Mouse (Mus musculus): ENCODE results near the gene Ccdc149.

Gene Ccdc149

DNA sequence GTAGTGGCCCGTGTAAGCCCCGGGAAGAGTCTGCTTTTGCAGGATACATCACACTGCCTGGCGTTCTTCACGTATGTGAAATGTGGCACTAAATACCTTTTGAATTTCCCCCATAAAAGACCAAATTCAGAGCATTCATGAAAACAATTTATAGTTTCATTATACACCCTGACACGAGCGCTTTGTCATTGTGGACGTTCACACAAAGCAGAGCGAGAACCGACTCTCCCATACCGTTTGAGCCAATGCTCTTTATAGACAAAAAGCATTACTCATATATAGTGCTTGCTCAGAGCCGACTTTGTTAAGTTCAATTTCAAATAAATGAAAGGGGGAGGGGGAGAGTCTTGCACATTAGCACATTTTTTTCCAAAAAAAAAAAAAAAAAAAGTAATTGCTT lies 31.0 kb downstream of the Ccdc149 start:
- no peak for DNase-seq (ENCODE audit: low spot score in 2 of 2)

DNA sequence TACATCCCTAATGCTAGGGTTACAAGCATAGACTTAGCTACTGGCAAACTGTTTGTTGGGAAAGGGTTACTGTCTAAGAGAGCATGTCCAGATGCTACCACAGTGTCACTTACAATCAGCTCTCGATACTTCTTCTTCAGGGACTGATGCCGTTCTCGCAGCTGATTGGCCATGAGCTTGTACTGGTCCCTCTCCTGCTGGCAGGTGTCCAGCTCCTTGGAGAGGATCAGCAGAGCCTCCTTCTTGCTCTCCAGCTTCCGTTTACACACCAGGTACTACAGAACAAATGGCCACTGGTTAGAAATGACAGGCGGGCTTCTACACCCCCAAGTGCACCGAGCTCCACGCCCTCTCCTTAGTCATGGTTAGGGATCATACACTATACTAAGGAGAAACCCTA lies 32.4 kb downstream of the Ccdc149 start:
- no peak for DNase-seq (ENCODE audit: low spot score in 2 of 2)

GRCm38 (mm10) chr5:52435533-52435932 lies 35.8 kb downstream of the Ccdc149 start:
- no peak for DNase-seq (ENCODE audit: low spot score in 2 of 2)

GRCm38 (mm10) chr5:52431276-52431844 lies 40.0 kb downstream of the Ccdc149 start:
- DNase-seq (ENCODE audit: low spot score in 2 of 2) = no peak

- DNase-seq (ENCODE audit: low spot score in 2 of 2) = no peak
Measured at GRCm38 (mm10) chr5:52429731-52430480, 41.4 kb downstream of the Ccdc149 start.

DNA sequence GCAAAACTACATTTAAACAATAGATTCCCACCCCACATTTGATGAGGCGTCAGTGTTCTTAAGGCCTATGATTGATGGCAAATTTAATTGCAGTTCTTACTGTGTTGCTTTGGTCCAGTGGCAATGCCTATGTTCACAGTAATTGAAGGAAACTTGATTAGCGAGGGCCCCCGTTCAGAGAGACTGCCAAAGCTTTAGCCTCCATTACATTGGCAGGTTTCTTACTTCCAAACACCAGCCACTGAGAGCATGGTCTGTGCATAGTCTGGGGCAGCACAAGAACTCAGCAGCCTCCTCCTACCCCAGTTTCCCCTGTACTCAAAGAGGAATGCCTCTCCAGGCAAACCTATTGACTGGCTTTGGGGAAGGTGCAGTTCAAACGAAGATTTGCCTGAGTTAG lies 42.7 kb downstream of the Ccdc149 start:
- no peak for DNase-seq (ENCODE audit: low spot score in 2 of 2)

GRCm38 (mm10) chr5:52425819-52426218 lies 45.5 kb downstream of the Ccdc149 start:
- DNase-seq (ENCODE audit: low spot score in 2 of 2) = no peak

GRCm38 (mm10) chr5:52423893-52424292 lies 47.4 kb downstream of the Ccdc149 start:
- DNase-seq (ENCODE audit: low spot score in 2 of 2) = no peak

GRCm38 (mm10) chr5:52416485-52416884 lies 54.8 kb downstream of the Ccdc149 start:
- no peak for DNase-seq (ENCODE audit: low spot score in 2 of 2)

- no peak for DNase-seq (ENCODE audit: low spot score in 2 of 2)
Measured at GRCm38 (mm10) chr5:52415917-52416316, 55.4 kb downstream of the Ccdc149 start.

GRCm38 (mm10) chr5:52415193-52415592 lies 56.1 kb downstream of the Ccdc149 start:
- DNase-seq (ENCODE audit: low spot score in 2 of 2) = no peak

GRCm38 (mm10) chr5:52411567-52411966 lies 59.8 kb downstream of the Ccdc149 start:
- DNase-seq (ENCODE audit: low spot score in 2 of 2) = peak in 1 of 2 experiments; percentile 18

GRCm38 (mm10) chr5:52410197-52410596 lies 61.1 kb downstream of the Ccdc149 start:
- no peak for DNase-seq (ENCODE audit: low spot score in 2 of 2)

- DNase-seq (ENCODE audit: low spot score in 2 of 2) = no peak
Measured at GRCm38 (mm10) chr5:52408668-52409315, 62.5 kb downstream of the Ccdc149 start.

GRCm38 (mm10) chr5:52404373-52404772 lies 66.9 kb downstream of the Ccdc149 start:
- no peak for DNase-seq (ENCODE audit: low spot score in 2 of 2)

DNA sequence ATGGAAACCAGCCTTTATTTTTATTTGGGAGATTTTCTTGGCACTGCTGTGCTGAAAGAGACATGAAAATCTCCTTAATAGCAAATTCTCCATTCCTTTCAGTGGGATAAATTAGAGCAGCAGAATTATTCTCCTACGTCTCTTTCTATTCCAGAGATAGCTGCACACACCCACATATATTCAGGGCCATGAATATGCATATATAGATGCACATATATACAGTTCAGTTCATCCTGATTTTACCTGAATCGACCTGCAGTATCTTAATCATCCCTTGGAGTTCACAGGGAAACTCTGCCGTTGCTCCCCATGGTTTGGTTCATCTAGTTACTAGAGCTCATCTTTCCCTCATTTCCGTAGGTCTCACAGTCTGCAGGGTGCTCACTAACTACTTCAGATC lies 77.6 kb downstream of the Ccdc149 start:
- no peak for DNase-seq (ENCODE audit: low spot score in 2 of 2)

DNA sequence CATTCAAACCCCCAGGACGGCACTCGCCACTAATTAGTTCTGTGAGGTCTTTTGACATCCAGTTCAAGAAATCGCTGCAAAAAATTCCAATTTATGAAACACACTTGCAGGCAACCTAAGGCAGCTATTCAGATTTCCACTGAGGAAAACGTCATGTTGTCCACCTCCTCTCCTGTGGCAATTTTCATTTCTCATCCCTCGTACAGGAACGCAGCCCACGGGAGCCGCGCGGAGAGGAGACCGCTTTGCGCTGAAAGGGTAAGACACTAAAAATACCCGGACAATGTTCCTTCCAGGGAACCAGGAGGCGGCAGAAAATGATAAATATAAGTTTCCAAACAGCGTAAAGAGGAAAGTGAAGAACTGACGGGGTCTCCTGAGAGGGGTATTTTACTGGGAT lies 79.8 kb downstream of the Ccdc149 start:
- DNase-seq (ENCODE audit: low spot score in 2 of 2) = no peak

GRCm38 (mm10) chr5:52390381-52390780 lies 80.9 kb downstream of the Ccdc149 start:
- DNase-seq (ENCODE audit: low spot score in 2 of 2) = no peak

GRCm38 (mm10) chr5:52388092-52388749 lies 83.1 kb downstream of the Ccdc149 start:
- DNase-seq (ENCODE audit: low spot score in 2 of 2) = no peak

- no peak for DNase-seq (ENCODE audit: low spot score in 2 of 2)
Measured at GRCm38 (mm10) chr5:52386016-52386415, 85.3 kb downstream of the Ccdc149 start.

DNA sequence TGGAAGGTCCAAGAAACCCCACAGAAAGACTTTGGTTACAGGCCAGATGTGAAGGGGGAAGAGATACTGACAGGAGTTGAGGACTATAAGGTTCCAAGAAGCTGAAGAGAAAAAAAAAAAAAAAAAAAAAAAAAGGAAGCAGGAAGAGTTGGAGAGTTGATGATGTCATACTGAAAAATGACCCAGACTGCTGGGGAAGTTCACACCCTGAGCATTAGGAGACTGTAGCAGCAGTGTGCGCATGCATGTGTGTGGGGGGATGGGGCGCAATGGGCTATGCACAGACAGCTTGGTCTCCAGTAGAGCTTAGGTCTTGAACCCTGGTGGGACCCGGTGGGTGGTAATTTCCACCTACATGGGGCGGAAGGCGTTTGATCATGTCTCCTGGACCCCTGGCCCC lies 87.6 kb downstream of the Ccdc149 start:
- DNase-seq (ENCODE audit: low spot score in 2 of 2) = no peak

- no peak for DNase-seq (ENCODE audit: low spot score in 2 of 2)
Measured at GRCm38 (mm10) chr5:52382837-52383236, 88.5 kb downstream of the Ccdc149 start.

GRCm38 (mm10) chr5:52375847-52376246 lies 95.5 kb downstream of the Ccdc149 start:
- DNase-seq (ENCODE audit: low spot score in 2 of 2) = no peak
